Mouse (Mus musculus) hindbrain, embryonic 14.5 days (tissue): ENCODE measurements at regions not wholly inside any gene's neighbourhood (a gene's known extent, or its start where the extent isn't known, plus 50 kb on each side); places are given as distances from the start of the nearest gene placed in this dataset.
A peak's percentile ranks its signal among the peaks of the same experiment; 100 is the strongest.

Source experiments
- ATAC-seq: fragments of 200-750 bp; cut with Nextera tagmentation; 2 replicates; pipeline ENCODE4 v1.8.0; 2017; ENCODE audit warnings: moderate number of reproducible peaks, mild to moderate bottlenecking, moderate TSS enrichment, moderate library complexity; ENCODE audit not compliant: low FRiP score
- DNase-seq: peaks from one replicate; pipeline ENCODE4 v3.0.0-alpha.2; 2015; ENCODE audit warnings: low spot score
- H3K27ac ChIP-seq: fragments of 300-500 bp; sonication (generic); 2 replicates; pipeline ENCODE4 v1.5.1; 2014; ENCODE audit warnings: mild to moderate bottlenecking, moderate library complexity
- H3K27me3 ChIP-seq: fragments of 300-500 bp; sonication (generic); 2 replicates; pipeline ENCODE4 v1.6.1; 2014; ENCODE audit warnings: mild to moderate bottlenecking, low read length, mixed read lengths; ENCODE audit not compliant: control insufficient read depth, insufficient read depth
- H3K36me3 ChIP-seq: fragments of 300-500 bp; sonication (generic); replicated peaks from 2 replicates; pipeline ENCODE4 v1.6.1; 2014; ENCODE audit not compliant: control insufficient read depth, insufficient read depth
- H3K4me1 ChIP-seq: fragments of 300-500 bp; sonication (generic); replicated peaks from 2 replicates; pipeline ENCODE4 v1.6.1; 2014; ENCODE audit warnings: antibody characterized with exemption, low read length, mixed read lengths; ENCODE audit not compliant: control insufficient read depth, insufficient read depth
- H3K4me2 ChIP-seq: fragments of 300-500 bp; sonication (generic); replicated peaks from 2 replicates; pipeline ENCODE4 v1.6.1; 2014; ENCODE audit warnings: mild to moderate bottlenecking, moderate library complexity
- H3K4me3 ChIP-seq: fragments of 300-500 bp; sonication (generic); replicated peaks from 2 replicates; pipeline ENCODE4 v1.5.1; 2014; ENCODE audit warnings: mild to moderate bottlenecking, low read length
- H3K9ac ChIP-seq: fragments of 300-500 bp; sonication (generic); 2 replicates; pipeline ENCODE4 v1.6.1; 2014
- H3K9me3 ChIP-seq: fragments of 300-500 bp; sonication (generic); 2 replicates; pipeline ENCODE4 v1.6.1; 2016; ENCODE audit warnings: low read length; ENCODE audit not compliant: control insufficient read depth
- WGBS: fragments of 180-500 bp; shearing (Covaris S2); extraction: QIAGEN DNeasy Blood & Tissue Kit; methylation state at CpG from one replicate; pipeline ENCODE4 v1.1.7; 2014; 5-methylcytosine and 5-hydroxymethylcytosine counted together

- 21% methylated on average over 9 of the region's 9 CpGs for WGBS
- ATAC-seq, result no peak
- Histone ChIP-seq H3K4me3 (no peak overlapping the region), H3K4me1 (no peaks in the 10 kb centered on the region), H3K27ac (no peak overlapping the region), H3K9me3 (no peaks in the 10 kb centered on the region), H3K36me3 (no peaks in the 10 kb centered on the region), H3K27me3 (no peaks in the 10 kb centered on the region), H3K9ac (no peak overlapping the region), H3K4me2 (no peak overlapping the region)
- no peak for DNase-seq
These were observed 104.3 kb downstream of the Btg1 start for GRCm38 (mm10) chr10:96720956-96721688.

DNA sequence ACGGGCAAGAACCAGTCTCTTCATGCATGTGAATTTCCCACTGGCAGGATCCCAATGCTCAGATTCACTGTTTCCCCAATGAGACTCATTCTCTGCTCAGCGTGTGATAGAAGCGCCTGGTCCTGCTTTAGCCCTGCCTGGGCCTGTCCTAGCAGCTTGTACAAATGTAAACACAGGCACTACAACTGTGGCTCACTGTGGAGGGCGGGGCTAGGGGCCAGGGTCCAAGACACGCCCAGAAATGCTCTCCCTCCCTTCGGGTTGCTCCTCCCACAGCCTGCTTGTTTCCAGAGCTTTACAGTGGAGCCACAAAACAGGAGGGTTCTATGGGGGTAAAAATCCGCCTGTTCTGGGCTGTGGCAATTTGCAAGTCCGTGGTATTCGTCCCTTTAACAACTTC, 105.7 kb downstream of the Btg1 start:
- Histone ChIP-seq H3K36me3 (no peaks in the 10 kb centered on the region), H3K4me1 (no peaks in the 10 kb centered on the region), H3K4me2 (no peak overlapping the region), H3K27me3 (no peaks in the 10 kb centered on the region), H3K4me3 (no peak overlapping the region), H3K9me3 (no peaks in the 10 kb centered on the region), H3K9ac (no peak overlapping the region), H3K27ac (no peak overlapping the region)
- 22% methylated on average over 9 of the region's 9 CpGs for WGBS
- DNase-seq (peak; percentile 45), ATAC-seq (peak; percentile 88)

DNA sequence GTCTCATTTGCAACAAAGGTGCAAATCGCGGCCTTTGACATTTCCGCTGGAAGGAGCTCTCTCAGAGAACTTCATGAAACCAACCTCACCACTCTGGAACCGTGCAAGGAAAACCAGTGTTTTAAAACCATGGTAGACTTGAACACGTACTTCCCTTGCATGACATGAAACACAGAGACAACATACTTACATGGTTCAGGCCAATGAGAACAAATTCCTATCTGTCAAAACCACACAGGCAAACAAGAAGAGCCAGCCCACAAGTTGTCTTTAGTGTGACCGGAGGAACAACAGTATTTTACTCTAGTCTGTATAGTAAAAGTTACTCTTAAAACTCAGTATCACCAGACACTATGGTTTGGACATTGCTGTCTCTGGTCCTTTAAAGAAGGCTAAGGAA, 106.3 kb downstream of the Btg1 start:
- Histone ChIP-seq H3K4me1 (no peaks in the 10 kb centered on the region), H3K4me2 (no peak overlapping the region), H3K27me3 (no peaks in the 10 kb centered on the region), H3K9me3 (no peaks in the 10 kb centered on the region), H3K36me3 (no peaks in the 10 kb centered on the region), H3K4me3 (no peak overlapping the region), H3K27ac (no peak overlapping the region), H3K9ac (no peak overlapping the region)
- WGBS, result 93% methylated on average over 6 of the region's 6 CpGs
- DNase-seq (no peak), ATAC-seq (no peak)

- ATAC-seq (no peak), DNase-seq (no peak)
- H3K27ac ChIP-seq, result no peak overlapping the region
- H3K4me2 ChIP-seq, result no peak overlapping the region
- H3K4me3 ChIP-seq, result no peak overlapping the region
- no peaks in the 10 kb centered on the region for H3K36me3 ChIP-seq
- H3K4me1 ChIP-seq, result no peaks in the 10 kb centered on the region
- H3K9ac ChIP-seq, result no peak overlapping the region
- WGBS, result 51% methylated on average over 11 of the region's 11 CpGs
- no peaks in the 10 kb centered on the region for H3K27me3 ChIP-seq
- no peaks in the 10 kb centered on the region for H3K9me3 ChIP-seq
These were observed 107.8 kb downstream of the Btg1 start for GRCm38 (mm10) chr10:96724436-96725175.

DNA sequence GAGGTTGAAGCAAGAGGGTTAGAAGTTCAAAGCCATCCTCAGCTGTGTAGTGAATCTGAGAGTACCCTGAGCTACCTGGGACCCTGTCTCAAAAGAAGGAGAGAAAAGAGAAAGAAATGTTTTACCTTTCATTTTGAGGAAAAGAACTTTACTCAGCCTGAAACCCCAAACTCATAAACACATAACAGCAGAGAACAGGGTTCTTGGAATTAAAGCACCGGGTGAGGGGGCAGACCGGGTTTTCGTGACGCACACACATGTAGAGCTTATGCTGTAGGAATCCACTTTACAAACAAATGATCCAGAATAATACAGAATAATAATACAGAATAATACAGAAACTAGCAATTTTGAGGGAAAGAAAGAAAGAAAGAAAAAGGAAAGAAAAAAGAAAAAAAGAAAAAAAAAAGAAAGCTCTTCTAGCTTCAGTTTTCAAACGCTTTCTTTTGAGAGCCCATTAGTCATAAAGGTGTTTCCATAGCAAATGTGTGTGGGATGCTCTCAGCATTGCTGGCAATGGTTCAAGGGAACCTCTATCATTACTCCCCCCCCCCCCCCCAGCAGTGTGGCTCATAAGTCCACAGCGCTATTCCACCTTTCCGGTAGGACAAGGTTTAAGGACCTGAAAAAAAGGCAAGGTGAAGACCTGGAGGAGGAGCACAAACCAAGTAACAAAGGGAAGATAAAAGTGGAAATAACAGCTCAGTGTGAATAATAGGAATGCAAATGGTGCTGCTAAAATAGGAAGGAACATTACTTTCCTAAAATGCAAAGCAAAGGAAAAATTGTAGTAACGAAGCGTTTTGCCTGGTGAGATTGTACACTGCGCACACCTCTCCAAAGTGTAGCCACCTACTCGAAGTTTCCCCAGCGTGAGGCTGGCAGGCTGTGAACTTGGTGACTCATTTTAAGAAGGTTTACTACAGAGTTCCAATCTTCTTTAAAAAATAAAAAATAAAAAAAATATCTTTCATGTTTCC, 110.3 kb downstream of the Btg1 start:
- Histone ChIP-seq H3K27ac (no peak overlapping the region), H3K4me1 (no peaks in the 10 kb centered on the region), H3K4me3 (no peak overlapping the region), H3K4me2 (no peak overlapping the region), H3K36me3 (no peaks in the 10 kb centered on the region), H3K27me3 (no peaks in the 10 kb centered on the region), H3K9ac (no peak overlapping the region), H3K9me3 (no peaks in the 10 kb centered on the region)
- no peak for ATAC-seq
- 89% methylated on average over 12 of the region's 12 CpGs for WGBS
- DNase-seq, result no peak

DNA sequence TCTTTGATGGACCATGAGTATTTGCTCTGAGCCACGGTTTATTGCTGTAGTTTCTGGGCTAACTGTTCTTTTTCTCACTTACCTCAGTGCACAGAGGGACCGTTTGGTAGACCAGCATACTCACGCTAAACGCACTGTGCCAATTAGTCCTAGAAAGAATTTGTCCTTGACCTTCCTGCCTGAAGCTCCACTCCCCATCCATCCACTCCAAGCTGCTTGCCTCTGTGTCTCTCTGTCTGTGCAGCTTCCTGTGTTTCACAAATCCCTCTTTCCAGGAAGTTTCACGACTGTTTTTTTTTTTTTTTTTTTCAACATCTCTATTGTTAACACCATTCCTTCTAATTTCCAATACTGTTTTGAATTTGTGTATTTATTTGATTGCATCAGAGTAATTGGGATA, 116.8 kb downstream of the Btg1 start:
- no peak for ATAC-seq
- Histone ChIP-seq H3K4me3 (no peak overlapping the region), H3K9ac (no peak overlapping the region), H3K27ac (no peak overlapping the region), H3K9me3 (no peaks in the 10 kb centered on the region), H3K27me3 (no peaks in the 10 kb centered on the region), H3K36me3 (no peaks in the 10 kb centered on the region), H3K4me2 (no peak overlapping the region), H3K4me1 (no peaks in the 10 kb centered on the region)
- no peak for DNase-seq
- WGBS, result 72% methylated on average over 5 of the region's 5 CpGs

GRCm38 (mm10) chr10:96735146-96735545, 118.3 kb downstream of the Btg1 start:
- WGBS, result 94% methylated on average over 11 of the region's 11 CpGs
- Histone ChIP-seq H3K27ac (no peak overlapping the region), H3K4me1 (no peaks in the 10 kb centered on the region), H3K4me2 (no peak overlapping the region), H3K27me3 (no peaks in the 10 kb centered on the region), H3K4me3 (no peak overlapping the region), H3K9ac (no peak overlapping the region), H3K36me3 (no peaks in the 10 kb centered on the region), H3K9me3 (no peaks in the 10 kb centered on the region)
- DNase-seq, result no peak
- ATAC-seq, result no peak

- Histone ChIP-seq H3K9me3 (no peaks in the 10 kb centered on the region), H3K27ac (no peak overlapping the region), H3K4me3 (no peak overlapping the region), H3K36me3 (no peaks in the 10 kb centered on the region), H3K27me3 (no peaks in the 10 kb centered on the region), H3K4me1 (no peaks in the 10 kb centered on the region), H3K9ac (no peak overlapping the region), H3K4me2 (no peak overlapping the region)
- DNase-seq, result no peak
- WGBS, result 80% methylated on average over 4 of the region's 4 CpGs
- ATAC-seq, result no peak
These were observed 119.3 kb downstream of the Btg1 start for GRCm38 (mm10) chr10:96735885-96736628.
